In the genomic region with DNA sequence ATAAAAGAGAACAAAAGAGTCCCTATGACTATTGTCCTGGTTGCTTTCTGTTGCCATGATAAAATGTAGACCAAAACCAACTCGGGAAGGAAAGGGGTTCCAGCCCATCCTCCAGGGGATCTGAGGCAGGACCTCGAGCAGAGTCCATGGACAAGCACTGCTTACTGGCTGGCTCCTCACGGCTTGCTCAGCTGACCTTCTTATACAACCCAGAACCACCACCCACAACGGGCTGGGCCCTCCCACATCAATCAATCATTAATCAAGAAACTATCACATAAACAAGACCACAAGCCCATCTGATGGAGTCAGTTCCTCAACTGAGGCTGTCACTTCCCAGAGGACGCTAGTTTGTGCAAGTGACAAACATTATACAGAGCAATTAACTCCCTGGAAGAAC, we compare ENCODE assay signal across 21 mouse cellular contexts. TPM values are rescaled to one million over a fixed set of nuclear protein-coding genes. Genes with fewer than 3 reads are reported as not detected.
DNase-seq lines count a peak whose midpoint lies in the region; ATAC-seq and TF ChIP-seq lines count a peak whose summit lies in the region.
"Had no signal": no experiment of that assay in that cellular context is flagged by ENCODE, and none has a peak within 500 bp of the region (broad histone marks: within the 10 kb centered on the region; RNA-seq: fewer than 3 reads in every experiment).

No protein-coding gene starts in this region.

- ATAC-seq in kidney, embryonic 14.5 days (ENCODE audit: low FRiP score, low TSS enrichment), result peak; percentile 73; the same call in 1 of the 2 replicates
- ATAC-seq in kidney, embryonic 16.5 days (ENCODE audit: low FRiP score, low TSS enrichment), result peak; percentile 62
- ATAC-seq: forebrain, embryonic 14.5 days; forebrain, embryonic 16.5 days had no signal

- no peak for TF ChIP-seq POLR2A in kidney, adult 2 months (IDR thresholded peaks at IDR 0.05; ENCODE audit: low read depth, low read length)

- no peaks in the 10 kb centered on the region for H3K27me3 ChIP-seq in kidney, embryonic 14.5 days (ENCODE audit: control insufficient read depth, insufficient read depth, low read length)
- H3K27me3 ChIP-seq in kidney, adult 2 months (replicated peaks; ENCODE audit: control insufficient read depth, insufficient read depth, low read length), result no peaks in the 10 kb centered on the region
- H3K27me3 ChIP-seq in kidney, embryonic 16.5 days (ENCODE audit: insufficient read depth, low read length), result no peaks in the 10 kb centered on the region
- H3K27me3 ChIP-seq: embryonic facial prominence, embryonic 13.5 days; embryonic facial prominence, embryonic 15.5 days; forebrain, embryonic 12.5 days had no signal

- H3K27ac ChIP-seq in kidney, embryonic 14.5 days (ENCODE audit: low read depth, low read length), result no peak overlapping the region
- no peak overlapping the region for H3K27ac ChIP-seq in kidney, adult 2 months (ENCODE audit: insufficient read depth, low read depth, low read length)
- H3K27ac ChIP-seq in kidney, embryonic 16.5 days (ENCODE audit: low read length), result no peak overlapping the region
- H3K27ac ChIP-seq: embryonic facial prominence, embryonic 13.5 days; embryonic facial prominence, embryonic 15.5 days; forebrain, embryonic 10.5 days; forebrain, embryonic 12.5 days had no signal

- H3K9me3 ChIP-seq in kidney, embryonic 14.5 days (ENCODE audit: control insufficient read depth, low read length), result no peaks in the 10 kb centered on the region
- no peaks in the 10 kb centered on the region for H3K9me3 ChIP-seq in kidney, embryonic 16.5 days (ENCODE audit: low read length)
- H3K9me3 ChIP-seq: embryonic facial prominence, embryonic 13.5 days; embryonic facial prominence, embryonic 15.5 days; forebrain, embryonic 10.5 days; forebrain, embryonic 12.5 days had no signal

- TF ChIP-seq CTCF in kidney, adult 2 months (conservative IDR thresholded peaks at IDR 0.05; ENCODE audit: insufficient read depth, insufficient read length, low read depth, low read length), result no peak

- peaks cover 6% of the 10 kb centered on the region; the same call in 1 of the 2 replicates for H3K4me1 ChIP-seq in kidney, embryonic 14.5 days (ENCODE audit: control insufficient read depth, insufficient read depth, low read length)
- H3K4me1 ChIP-seq in kidney, adult 2 months (ENCODE audit: control insufficient read depth, insufficient read depth, low read length), result no peaks in the 10 kb centered on the region
- H3K4me1 ChIP-seq in kidney, embryonic 16.5 days (ENCODE audit: insufficient read depth, low read length), result peaks cover 17% of the 10 kb centered on the region
- H3K4me1 ChIP-seq: embryonic facial prominence, embryonic 15.5 days; forebrain, embryonic 10.5 days had no signal

- no peak overlapping the region for H3K9ac ChIP-seq in kidney, embryonic 14.5 days (ENCODE audit: low read depth, low read length)
- no peak overlapping the region for H3K9ac ChIP-seq in kidney, embryonic 16.5 days (replicated peaks; ENCODE audit: low read length)
- H3K9ac ChIP-seq: embryonic facial prominence, embryonic 13.5 days; embryonic facial prominence, embryonic 15.5 days; forebrain, embryonic 12.5 days had no signal

- H3K36me3 ChIP-seq in kidney, embryonic 14.5 days (ENCODE audit: control insufficient read depth, insufficient read depth, low read length), result no peaks in the 10 kb centered on the region
- H3K36me3 ChIP-seq in kidney, adult 2 months (ENCODE audit: control insufficient read depth, insufficient read depth, low read length), result no peaks in the 10 kb centered on the region
- no peaks in the 10 kb centered on the region for H3K36me3 ChIP-seq in kidney, embryonic 16.5 days (ENCODE audit: insufficient read depth, low read length)
- H3K36me3 ChIP-seq: embryonic facial prominence, embryonic 13.5 days; embryonic facial prominence, embryonic 15.5 days; forebrain, embryonic 10.5 days; forebrain, embryonic 12.5 days had no signal

- no peak overlapping the region for H3K4me3 ChIP-seq in kidney, embryonic 14.5 days (ENCODE audit: low read length)
- no peak overlapping the region for H3K4me3 ChIP-seq in kidney, adult 2 months (ENCODE audit: insufficient read depth, low read depth, low read length)
- H3K4me3 ChIP-seq in kidney, embryonic 16.5 days (ENCODE audit: low read length), result no peak overlapping the region
- H3K4me3 ChIP-seq: embryonic facial prominence, embryonic 13.5 days; embryonic facial prominence, embryonic 15.5 days; erythroblast, embryonic 14.5 days; forebrain, embryonic 10.5 days; forebrain, embryonic 12.5 days had no signal

- DNase-seq in kidney, adult 2 months, result no peak
- no peak for DNase-seq in kidney, postnatal 36 days
- DNase-seq: adrenal gland, adult 2 months; adrenal gland, postnatal 10 days; adrenal gland, postnatal 25 days; cerebellum, adult 11 months; cerebellum, adult 18-20 months; cerebellum, adult 8-10 months; cerebellum, adult 9-11 months; cerebellum, postnatal 14 days; cerebellum, postnatal 36 days; embryo, embryonic 11 days had no signal

- 67% methylated on average over 5 of the region's 5 CpGs for WGBS in kidney, embryonic 14.5 days
- 35% methylated on average over 5 of the region's 5 CpGs for WGBS in kidney, adult 2 months
- 52% methylated on average over 5 of the region's 5 CpGs for whole genome bisulfite sequencing in kidney, embryonic 16.5 days

- no peak overlapping the region for H3K4me2 ChIP-seq in kidney, embryonic 14.5 days (replicated peaks; ENCODE audit: low read depth, low read length)
- no peak overlapping the region for H3K4me2 ChIP-seq in kidney, embryonic 16.5 days (replicated peaks; ENCODE audit: low read depth, low read length)
- H3K4me2 ChIP-seq: embryonic facial prominence, embryonic 13.5 days; embryonic facial prominence, embryonic 15.5 days; forebrain, embryonic 12.5 days had no signal

RNA-seq across cellular contexts. Expression of a gene that starts 16.3 kb away (rescaled TPM):
- polyA plus RNA-seq in kidney, embryonic 14.5 days (2014; fragmentation: Nextera tagmentation; extraction: Ambion mirVana), result 0.40 and 0.65 TPM in 2 replicates
- 0.05 and 0.20 TPM in 2 replicates for polyA plus RNA-seq in kidney, adult 2 months (2012; rRNA removed)
- polyA plus RNA-seq in kidney, embryonic 16.5 days (2015; fragmentation: Nextera tagmentation; extraction: Ambion mirVana), result 0.20 and 0.30 TPM in 2 replicates
- polyA plus RNA-seq: erythroblast, embryonic 14.5 days had no signal
